Mouse (Mus musculus) heart, embryonic 10.5 days (tissue): ENCODE results near the gene Metrn. TPM values are rescaled to one million over a fixed set of nuclear protein-coding genes. Genes with fewer than 3 reads are reported as not detected.
A peak's percentile ranks its signal among the peaks of the same experiment; 100 is the strongest.

ENCODE experiments used
- DNase-seq: peaks from one replicate; pipeline ENCODE4 v3.0.0-alpha.2; 2017; ENCODE audit warnings: low spot score
- H3K27ac ChIP-seq: fragments of 300-500 bp; sonication (generic); 2 replicates; pipeline ENCODE4 v1.5.1; 2016; ENCODE audit warnings: mild to moderate bottlenecking
- H3K27me3 ChIP-seq: fragments of 300-500 bp; sonication (generic); 2 replicates; pipeline ENCODE4 v1.6.1; 2016; ENCODE audit warnings: mild to moderate bottlenecking; ENCODE audit not compliant: poor library complexity, insufficient read depth, severe bottlenecking
- H3K36me3 ChIP-seq: fragments of 300-500 bp; sonication (generic); 2 replicates; pipeline ENCODE4 v1.6.1; 2016; ENCODE audit warnings: mild to moderate bottlenecking, moderate library complexity
- H3K4me1 ChIP-seq: fragments of 300-500 bp; sonication (generic); 2 replicates; pipeline ENCODE4 v1.6.1; 2016; ENCODE audit warnings: mild to moderate bottlenecking
- H3K4me3 ChIP-seq: fragments of 300-500 bp; sonication (generic); 2 replicates; pipeline ENCODE4 v1.5.1; 2016; ENCODE audit warnings: mild to moderate bottlenecking, moderate library complexity
- H3K9me3 ChIP-seq: fragments of 300-500 bp; sonication (generic); 2 replicates; pipeline ENCODE4 v1.6.1; 2016; ENCODE audit warnings: mild to moderate bottlenecking, moderate library complexity
- WGBS: fragments of 180-500 bp; shearing (Covaris S2); methylation state at CpG from one replicate; pipeline ENCODE4 v1.1.7; 2016; 5-methylcytosine and 5-hydroxymethylcytosine counted together
- polyA plus RNA-seq: library from polyadenylated mRNA; unstranded; fragments of >200 nt; fragmentation: Nextera tagmentation; extraction: Ambion mirVana; gene quantifications from 2 replicates; pipeline ENCODE4 v1.2.1, GENCODE M21; 2016

Gene Metrn
- polyA plus RNA-seq, 1 experiment from 2014 or later, result 48.0 TPM

DNA sequence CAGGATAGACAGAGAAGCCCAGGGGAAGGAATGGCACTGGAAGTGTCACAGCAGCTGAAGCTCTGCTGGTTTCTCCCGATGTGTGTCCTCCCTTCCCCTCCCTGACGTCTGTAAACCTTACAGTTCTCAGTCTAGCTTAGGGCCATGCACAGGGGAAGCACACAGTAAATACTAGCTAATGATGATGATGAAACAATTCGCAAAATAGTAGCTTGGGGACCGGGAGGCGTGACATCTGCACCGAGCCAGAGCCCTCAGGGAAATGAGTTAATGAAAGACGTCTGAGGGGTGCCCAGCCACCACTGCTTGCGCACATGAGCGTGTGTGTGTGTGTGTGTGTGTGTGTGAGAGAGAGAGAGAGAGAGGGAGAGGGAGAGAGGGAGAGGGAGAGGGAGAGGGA is 27.6 kb downstream of the Metrn start:
- peaks cover 8% of the 10 kb centered on the region for H3K4me1 ChIP-seq
- no peak for DNase-seq
- 60% methylated on average over 9 of the region's 9 CpGs for WGBS
- H3K36me3 ChIP-seq, result no peaks in the 10 kb centered on the region
- peaks cover 33% of the 10 kb centered on the region; the same call in 1 of the 2 replicates for H3K27me3 ChIP-seq
- H3K27ac ChIP-seq, result no peak overlapping the region
- H3K9me3 ChIP-seq, result no peaks in the 10 kb centered on the region
- H3K4me3 ChIP-seq, result no peak overlapping the region

DNA sequence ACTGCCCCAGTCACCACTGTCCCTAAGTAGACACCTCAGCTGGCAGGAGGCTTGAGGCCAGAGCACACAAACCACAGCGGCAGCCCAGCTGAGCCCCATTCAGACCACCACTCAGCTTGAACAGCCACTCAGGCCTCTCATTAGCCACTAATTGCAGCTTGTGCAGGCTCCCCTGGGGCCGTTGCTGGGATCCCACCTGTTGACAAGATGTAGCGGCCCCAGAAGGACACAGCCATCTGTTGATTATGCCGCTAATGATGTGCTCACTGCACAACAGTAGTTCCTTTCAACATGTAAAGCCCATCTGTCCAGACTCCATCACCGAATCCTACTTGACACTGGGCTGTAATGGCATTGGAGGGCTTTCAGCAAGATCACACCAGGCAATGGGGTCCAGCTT is 31.1 kb downstream of the Metrn start:
- Histone ChIP-seq H3K36me3 (no peaks in the 10 kb centered on the region), H3K4me1 (no peaks in the 10 kb centered on the region), H3K4me3 (no peak overlapping the region), H3K9me3 (no peaks in the 10 kb centered on the region), H3K27me3 (peaks cover 33% of the 10 kb centered on the region; the same call in 1 of the 2 replicates), H3K27ac (no peak overlapping the region)
- WGBS, result 59% methylated on average over 5 of the region's 5 CpGs
- no peak for DNase-seq

GRCm38 (mm10) chr17:25762591-25762990 is 34.3 kb downstream of the Metrn start:
- WGBS, result 30% methylated on average over 3 of the region's 3 CpGs
- H3K4me1 ChIP-seq, result no peaks in the 10 kb centered on the region
- H3K4me3 ChIP-seq, result no peak overlapping the region
- no peaks in the 10 kb centered on the region for H3K36me3 ChIP-seq
- H3K27me3 ChIP-seq, result peaks cover 16% of the 10 kb centered on the region; the same call in 1 of the 2 replicates
- H3K9me3 ChIP-seq, result no peaks in the 10 kb centered on the region
- no peak for DNase-seq
- H3K27ac ChIP-seq, result no peak overlapping the region

- no peak for DNase-seq
- H3K36me3 ChIP-seq, result no peaks in the 10 kb centered on the region
- WGBS, result 34% methylated on average over 4 of the region's 4 CpGs
- H3K9me3 ChIP-seq, result no peaks in the 10 kb centered on the region
- H3K27ac ChIP-seq, result no peak overlapping the region
- H3K4me1 ChIP-seq, result peaks cover under 1% of the 10 kb centered on the region; the same call in 1 of the 2 replicates
- peaks cover 11% of the 10 kb centered on the region; the same call in 1 of the 2 replicates for H3K27me3 ChIP-seq
- H3K4me3 ChIP-seq, result no peak overlapping the region
These were observed 35.4 kb downstream of the Metrn start for GRCm38 (mm10) chr17:25761561-25761970.

- 70% methylated on average over 8 of the region's 8 CpGs for WGBS
- Histone ChIP-seq H3K36me3 (no peaks in the 10 kb centered on the region), H3K4me3 (no peak overlapping the region), H3K27ac (no peak overlapping the region), H3K4me1 (peaks cover 13% of the 10 kb centered on the region), H3K27me3 (peaks cover 8% of the 10 kb centered on the region; the same call in 1 of the 2 replicates), H3K9me3 (no peaks in the 10 kb centered on the region)
- DNase-seq, result no peak
These were observed 36.8 kb downstream of the Metrn start for GRCm38 (mm10) chr17:25760148-25760547.

DNA sequence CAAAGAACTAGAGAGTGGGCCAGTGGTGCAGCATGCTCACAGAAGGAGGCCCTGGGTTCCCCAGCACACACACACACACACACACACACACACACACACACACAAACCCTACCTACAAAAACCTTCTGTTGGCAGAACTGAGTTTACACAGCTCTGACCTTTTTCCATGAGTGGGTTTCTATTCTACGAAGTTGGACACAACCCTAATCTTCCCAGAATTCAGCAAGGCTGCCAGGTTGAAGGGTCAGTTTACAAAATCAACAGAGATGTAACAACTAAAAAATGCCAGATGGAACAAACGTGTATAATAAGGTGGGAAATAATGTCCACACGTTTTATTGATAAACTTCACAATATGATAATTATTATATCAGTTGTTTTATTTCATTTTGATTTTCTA is 39.2 kb downstream of the Metrn start:
- no peaks in the 10 kb centered on the region for H3K9me3 ChIP-seq
- DNase-seq, result no peak
- no peak overlapping the region for H3K4me3 ChIP-seq
- no peak overlapping the region for H3K27ac ChIP-seq
- H3K27me3 ChIP-seq, result peaks cover 20% of the 10 kb centered on the region
- H3K36me3 ChIP-seq, result no peaks in the 10 kb centered on the region
- H3K4me1 ChIP-seq, result peaks cover 13% of the 10 kb centered on the region
- 62% methylated on average over 3 of the region's 3 CpGs for WGBS

- Histone ChIP-seq H3K4me1 (peaks cover 15% of the 10 kb centered on the region), H3K27ac (peak overlapping the region; percentile 52; the same call in 1 of the 2 replicates), H3K36me3 (no peaks in the 10 kb centered on the region), H3K9me3 (no peaks in the 10 kb centered on the region), H3K27me3 (peaks cover 23% of the 10 kb centered on the region), H3K4me3 (no peak overlapping the region)
- DNase-seq, result peak; percentile 79
- 77% methylated on average over 9 of the region's 9 CpGs for WGBS
These were observed 40.3 kb downstream of the Metrn start for GRCm38 (mm10) chr17:25756378-25757242.

DNA sequence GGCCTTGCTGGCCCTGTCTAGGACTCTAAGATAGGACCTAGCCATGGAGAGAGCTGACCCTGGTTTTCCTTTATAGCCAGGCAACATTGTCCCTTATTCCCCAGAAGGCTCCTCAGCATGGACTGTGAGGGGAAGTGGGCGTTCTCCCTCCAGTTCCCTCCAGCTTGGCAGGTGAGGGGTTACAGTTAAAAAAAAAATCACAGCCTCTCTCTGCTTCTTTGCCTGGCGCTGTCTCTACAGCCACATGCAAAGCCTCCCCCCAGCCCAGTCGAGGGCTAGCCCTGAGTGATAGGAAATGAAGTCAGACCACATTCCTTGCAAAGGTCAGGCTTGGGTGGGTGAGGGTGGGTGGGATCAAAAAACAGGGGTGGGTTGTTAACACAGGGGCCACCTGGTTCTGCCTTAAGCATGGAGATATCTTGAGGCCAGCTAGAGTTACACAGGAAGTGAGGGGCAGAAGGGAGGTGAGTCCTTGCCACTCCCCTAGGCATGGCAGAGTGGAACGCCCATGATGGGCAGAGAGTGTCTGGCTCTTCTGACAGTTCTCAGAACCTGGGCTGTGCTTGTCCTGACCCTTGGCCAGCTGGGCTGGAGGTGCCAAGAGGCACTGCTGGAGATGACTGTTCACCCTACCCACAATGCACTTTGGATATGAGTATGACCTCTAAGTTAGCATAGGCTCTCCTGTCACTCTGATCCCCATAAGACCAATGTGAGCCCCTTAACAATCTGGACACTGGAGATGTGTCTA is 41.1 kb downstream of the Metrn start:
- H3K4me1 ChIP-seq, result peaks cover 22% of the 10 kb centered on the region
- peaks cover 23% of the 10 kb centered on the region for H3K27me3 ChIP-seq
- H3K4me3 ChIP-seq, result no peak overlapping the region
- peak overlapping the region; percentile 52; the same call in 1 of the 2 replicates for H3K27ac ChIP-seq
- no peaks in the 10 kb centered on the region for H3K9me3 ChIP-seq
- H3K36me3 ChIP-seq, result no peaks in the 10 kb centered on the region
- 34% methylated on average over 4 of the region's 4 CpGs for WGBS
- no peak for DNase-seq

- H3K27me3 ChIP-seq, result peaks cover 24% of the 10 kb centered on the region
- DNase-seq, result no peak
- H3K4me1 ChIP-seq, result peaks cover 22% of the 10 kb centered on the region
- H3K27ac ChIP-seq, result no peak overlapping the region
- no peaks in the 10 kb centered on the region for H3K36me3 ChIP-seq
- H3K4me3 ChIP-seq, result no peak overlapping the region
- WGBS, result 76% methylated on average over 4 of the region's 4 CpGs
- no peaks in the 10 kb centered on the region for H3K9me3 ChIP-seq
These were observed 41.9 kb downstream of the Metrn start for GRCm38 (mm10) chr17:25755086-25755485.

DNA sequence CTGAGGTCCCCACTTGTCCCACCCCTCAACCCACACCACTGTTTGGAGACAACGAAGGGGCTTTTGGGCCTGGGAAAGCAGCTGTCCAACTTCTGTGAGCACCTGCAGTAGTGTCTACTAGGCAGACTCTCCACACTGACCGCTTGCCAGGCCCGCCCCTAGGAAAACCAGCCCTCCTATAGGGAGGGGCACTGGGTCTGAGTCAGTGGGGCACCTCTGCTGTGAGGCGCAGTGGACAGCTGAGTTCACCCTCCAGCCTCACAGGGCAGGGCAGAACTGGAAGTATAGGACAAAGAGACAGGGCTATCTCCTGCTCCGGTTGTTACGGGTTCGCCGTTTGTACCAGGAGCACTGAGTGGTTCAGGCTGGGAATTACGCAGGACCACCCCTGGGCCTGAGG is 42.7 kb downstream of the Metrn start, which contains the start of gene Msln:
Gene Msln (minus strand): TSS at position 138 of the 400 bp plus-strand sequence.
- 81% methylated on average over 9 of the region's 9 CpGs for WGBS
- H3K27ac ChIP-seq, result no peak within 1 kb of the TSS
- H3K4me1 ChIP-seq, result peaks cover 22% of the 10 kb centered on the region

DNA sequence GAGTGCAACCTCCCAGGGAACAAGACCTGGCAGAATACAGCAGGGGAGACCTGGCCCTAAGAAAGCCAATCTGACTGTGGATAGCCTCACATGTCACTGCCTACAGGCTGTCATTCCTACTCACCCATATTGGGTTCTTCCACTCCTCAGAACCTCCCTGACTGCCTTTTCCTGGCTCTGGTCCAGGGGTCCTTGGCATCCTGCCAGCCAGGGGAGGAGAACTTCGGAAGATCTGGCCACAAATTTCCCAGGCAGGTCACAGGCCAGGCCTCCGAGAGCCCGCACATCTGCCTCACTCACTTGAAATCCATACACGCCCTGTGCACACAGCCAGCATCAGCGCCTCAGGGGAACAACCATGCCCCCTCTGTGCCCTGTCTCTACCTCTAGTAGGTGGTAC is 45.5 kb downstream of the Metrn start:
- no peak overlapping the region for H3K4me3 ChIP-seq
- no peaks in the 10 kb centered on the region for H3K36me3 ChIP-seq
- H3K9me3 ChIP-seq, result no peaks in the 10 kb centered on the region
- H3K27ac ChIP-seq, result no peak overlapping the region
- H3K27me3 ChIP-seq, result peaks cover 30% of the 10 kb centered on the region
- 54% methylated on average over 5 of the region's 5 CpGs for WGBS
- peaks cover 20% of the 10 kb centered on the region for H3K4me1 ChIP-seq
- peak; percentile 78 for DNase-seq

More for the DNA sequence above, 42.7 kb downstream of the Metrn start, which contains the start of gene Msln:
- H3K9me3 ChIP-seq, result no peaks in the 10 kb centered on the region
- no peaks in the 10 kb centered on the region for H3K36me3 ChIP-seq
- H3K27me3 ChIP-seq, result peaks cover 33% of the 10 kb centered on the region
- DNase-seq, result no peak
- H3K4me3 ChIP-seq, result no peak within 1 kb of the TSS

- H3K36me3 ChIP-seq, result no peaks in the 10 kb centered on the region
- WGBS, result 71% methylated on average over 6 of the region's 6 CpGs
- no peak overlapping the region for H3K27ac ChIP-seq
- DNase-seq, result no peak
- H3K4me1 ChIP-seq, result peaks cover 16% of the 10 kb centered on the region
- H3K9me3 ChIP-seq, result no peaks in the 10 kb centered on the region
- peaks cover 39% of the 10 kb centered on the region for H3K27me3 ChIP-seq
- no peak overlapping the region for H3K4me3 ChIP-seq
These were observed 47.6 kb downstream of the Metrn start for GRCm38 (mm10) chr17:25749314-25749713.

DNA sequence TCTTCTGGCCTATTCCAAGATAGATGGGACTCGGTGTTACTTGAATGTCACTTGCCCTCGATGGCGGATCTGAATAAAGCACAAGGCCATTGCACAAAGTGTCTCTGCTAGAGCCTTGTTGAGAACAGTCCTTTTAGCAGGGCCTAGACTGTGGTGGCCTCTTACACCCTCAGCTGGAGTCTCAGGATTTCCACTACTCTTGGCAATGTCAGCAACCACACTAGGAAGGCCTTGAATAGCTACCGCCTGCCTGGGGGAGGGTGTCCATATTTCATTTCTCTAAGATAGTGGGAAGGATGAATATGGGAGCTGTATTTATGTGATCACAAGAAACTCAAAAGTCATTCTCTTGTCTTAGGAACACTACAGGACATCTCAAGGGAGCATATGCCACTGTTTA is 48.7 kb downstream of the Metrn start:
- Histone ChIP-seq H3K36me3 (no peaks in the 10 kb centered on the region), H3K4me1 (peaks cover 16% of the 10 kb centered on the region), H3K27me3 (peaks cover 40% of the 10 kb centered on the region), H3K4me3 (no peak overlapping the region), H3K9me3 (no peaks in the 10 kb centered on the region), H3K27ac (no peak overlapping the region)
- 82% methylated on average over 4 of the region's 4 CpGs for WGBS
- DNase-seq, result no peak
